Mouse (Mus musculus): ENCODE results near the gene Zfyve1. TPM values are rescaled to one million over a fixed set of nuclear protein-coding genes. Genes with fewer than 3 reads are reported as not detected.

The Zfyve1 gene
- polyA plus RNA-seq (2014; fragmentation: Illumina TruSeq; extraction: RNeasy Lipid Tissue Mini Kit (QIAGEN cat#74804)): 6.8 TPM

DNA sequence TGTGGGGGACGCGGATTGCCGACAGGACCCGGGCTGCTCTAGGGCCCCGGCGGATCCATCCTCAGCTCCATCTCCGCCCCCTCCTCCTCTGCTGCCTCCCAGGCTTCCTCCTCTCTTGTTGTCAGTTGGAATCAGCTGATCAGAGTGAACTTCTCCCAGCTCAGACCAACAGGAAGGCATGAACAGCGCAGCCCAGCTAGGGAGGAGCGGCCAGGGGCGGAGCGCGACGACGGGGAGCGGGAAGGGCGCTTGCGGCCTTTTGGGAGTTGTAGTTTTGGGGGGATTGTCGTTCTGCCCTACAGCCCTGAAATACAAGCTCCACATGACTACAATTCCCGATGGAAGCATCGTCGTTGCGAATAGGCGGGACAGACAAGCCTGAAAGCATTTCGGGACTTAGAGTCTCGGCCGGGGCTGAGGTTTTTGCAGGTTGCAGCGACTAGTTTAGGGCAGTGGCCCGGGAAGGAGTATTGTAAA is at the start of gene Zfyve1:
TSS of gene Zfyve1 (minus strand) at position 198 of the 477 bp plus-strand sequence.

DNA sequence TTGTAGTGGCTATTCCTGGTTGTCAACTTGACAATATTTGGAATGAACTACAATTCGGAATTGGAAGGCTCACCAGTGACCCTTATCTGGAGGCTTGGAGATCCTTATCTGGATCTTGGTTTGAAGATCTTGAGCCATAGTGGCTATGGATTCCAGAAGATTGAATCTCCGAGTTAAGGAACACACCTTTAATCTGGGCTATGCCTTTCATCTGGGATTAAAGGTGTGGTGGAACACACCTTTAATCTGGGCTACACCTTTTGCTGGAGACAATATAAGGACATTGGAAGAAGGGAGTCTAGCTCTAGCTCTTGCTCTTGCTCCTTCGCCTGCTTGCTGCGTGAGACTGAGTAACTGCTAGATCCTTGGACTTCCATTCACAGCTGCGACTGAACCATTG is 33.9 kb upstream of the Zfyve1 start, which contains the start of gene Rbm25:
TSS of gene Rbm25 (plus strand) at position 301 of the 400 bp plus-strand sequence.

DNA sequence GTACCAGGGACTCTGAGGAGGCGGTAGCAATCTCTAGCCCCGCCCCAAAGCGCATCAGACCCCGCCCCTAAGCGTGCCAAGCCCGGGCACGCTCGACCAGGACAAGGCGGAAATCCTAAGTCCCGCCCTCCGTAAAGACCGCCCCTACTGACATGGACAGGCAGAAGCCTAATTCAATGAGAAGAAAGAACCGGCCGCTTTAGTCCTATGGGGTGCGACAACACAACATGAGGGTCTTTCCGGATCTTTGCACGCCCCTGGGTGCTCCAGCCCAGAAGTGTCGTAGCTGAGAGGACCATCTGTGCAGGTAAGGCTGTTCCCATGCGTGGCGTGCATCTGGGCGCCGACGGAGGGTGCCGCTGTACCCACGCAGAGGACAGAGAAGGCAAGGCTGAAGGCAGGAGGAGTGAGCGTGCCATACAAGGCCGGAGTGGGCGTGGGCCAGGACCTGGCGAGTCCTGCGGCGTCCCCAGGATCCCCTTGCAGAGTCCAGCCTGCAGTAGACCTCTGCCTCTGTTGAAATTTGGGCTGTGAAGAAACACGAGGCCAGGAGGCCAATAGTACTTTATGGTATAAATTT is 76.6 kb downstream of the Zfyve1 start, which contains the start of gene Dcaf4:
TSS of gene Dcaf4 (plus strand) at position 156 of the 580 bp plus-strand sequence.

Other genes starting within 250 kb of the Zfyve1 start
- 22.6 TPM for gene Dpf3, start 109.5 kb downstream of the Zfyve1 start, polyA plus RNA-seq (2014; fragmentation: Illumina TruSeq; extraction: RNeasy Lipid Tissue Mini Kit (QIAGEN cat#74804))
- 4.6 TPM for gene Dcaf4, start 76.8 kb downstream of the Zfyve1 start, polyA plus RNA-seq (2014; fragmentation: Illumina TruSeq; extraction: RNeasy Lipid Tissue Mini Kit (QIAGEN cat#74804))
- 265 TPM for gene Rbm25, start 34.0 kb upstream of the Zfyve1 start, polyA plus RNA-seq (2014; fragmentation: Illumina TruSeq; extraction: RNeasy Lipid Tissue Mini Kit (QIAGEN cat#74804))
- 37.0 TPM for gene Psen1, start 90.9 kb upstream of the Zfyve1 start, polyA plus RNA-seq (2014; fragmentation: Illumina TruSeq; extraction: RNeasy Lipid Tissue Mini Kit (QIAGEN cat#74804))
- 0.40 TPM for gene Papln, start 166.4 kb upstream of the Zfyve1 start, polyA plus RNA-seq (2014; fragmentation: Illumina TruSeq; extraction: RNeasy Lipid Tissue Mini Kit (QIAGEN cat#74804))